Mouse (Mus musculus) spleen, postnatal 14 days (tissue): ENCODE measurements around the gene Rhod.
A peak's percentile ranks its signal among the peaks of the same experiment; 100 is the strongest.
"Not testable (repeated sequence)": the region's sequence is repeated elsewhere in the genome, so short reads cannot be mapped to it uniquely, and the experiment has no call there.

Experiments
- DNase-seq, 2 experiments: peaks; one replicate each; pipeline ENCODE4 v3.0.0; 2021 to 2022; ENCODE audit warnings: low spot score in 2 of 2

Rhod gene

DNA sequence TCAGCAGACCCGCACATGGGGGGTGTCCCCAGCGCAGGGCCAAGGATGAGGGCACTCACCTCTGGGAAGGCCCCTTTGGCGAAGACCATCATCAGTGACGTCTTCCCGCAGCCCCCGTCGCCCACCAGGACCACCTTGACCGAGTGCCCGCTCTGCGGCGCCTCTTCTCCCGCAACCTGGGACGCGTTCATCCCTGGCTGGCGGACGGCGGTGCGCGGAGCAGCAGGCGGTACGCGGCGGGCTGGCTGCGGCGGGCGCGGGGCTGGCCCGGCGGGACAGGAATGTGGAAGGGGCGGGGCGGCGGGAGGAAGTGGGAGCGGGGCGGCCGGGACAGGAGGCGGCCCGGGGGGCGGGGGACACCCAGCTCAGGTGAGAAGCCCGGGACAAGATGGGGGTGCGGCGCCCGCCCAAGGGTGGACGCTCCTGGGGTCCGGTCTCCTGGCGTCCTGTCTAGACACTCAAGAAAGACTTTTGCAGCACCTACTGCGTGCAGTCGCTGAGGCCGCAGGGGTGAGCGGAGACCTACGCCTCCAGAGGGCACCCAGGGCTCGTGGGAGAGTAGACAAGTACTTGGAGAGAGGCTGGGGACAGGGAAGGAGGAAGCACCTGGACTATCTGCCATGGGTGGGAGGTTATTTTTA is at the start of gene Rhod:
Rhod (minus strand) TSS at position 272 of the 641 bp plus-strand sequence.
- no peak for DNase-seq

DNA sequence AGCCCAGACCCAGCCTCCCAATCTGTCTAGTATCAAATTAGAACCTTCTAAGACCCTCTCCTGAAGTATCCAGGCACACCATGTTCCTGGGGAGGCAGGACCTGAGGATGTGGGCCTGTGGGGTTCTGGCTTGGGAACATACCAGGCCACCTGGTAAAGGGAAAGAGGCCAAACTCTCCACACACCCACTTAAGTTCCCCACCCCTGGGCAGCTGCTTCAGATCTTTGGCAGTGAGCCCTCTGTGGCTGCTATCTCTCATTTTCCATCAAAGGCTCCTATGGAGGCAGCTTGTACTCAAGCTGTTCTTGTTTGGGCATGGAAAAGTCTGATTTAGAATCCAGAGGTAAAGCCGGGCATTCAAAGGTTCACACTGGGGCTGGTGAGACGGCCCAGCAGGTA is 48.6 kb upstream of the Rhod start:
- DNase-seq: no peak

DNA sequence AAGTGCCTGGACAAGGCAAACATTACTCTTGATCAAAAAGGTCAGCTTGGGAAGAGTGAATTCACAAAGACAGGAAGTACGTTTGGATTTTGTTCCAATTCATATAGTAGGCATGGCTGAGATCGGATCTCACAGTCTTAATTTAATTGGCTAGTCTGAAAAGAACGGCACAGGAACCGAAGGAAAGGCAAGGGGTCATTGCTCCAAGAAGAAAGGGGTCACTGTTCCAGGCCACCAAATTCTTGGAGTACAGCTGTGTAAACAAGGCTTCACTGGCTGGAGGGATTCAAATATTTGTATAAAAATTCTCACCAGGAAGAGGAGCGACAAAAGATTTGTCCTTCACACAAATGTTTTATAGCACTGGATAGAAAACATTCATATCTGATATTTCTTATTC is 45.8 kb upstream of the Rhod start:
- DNase-seq: no peak

DNA sequence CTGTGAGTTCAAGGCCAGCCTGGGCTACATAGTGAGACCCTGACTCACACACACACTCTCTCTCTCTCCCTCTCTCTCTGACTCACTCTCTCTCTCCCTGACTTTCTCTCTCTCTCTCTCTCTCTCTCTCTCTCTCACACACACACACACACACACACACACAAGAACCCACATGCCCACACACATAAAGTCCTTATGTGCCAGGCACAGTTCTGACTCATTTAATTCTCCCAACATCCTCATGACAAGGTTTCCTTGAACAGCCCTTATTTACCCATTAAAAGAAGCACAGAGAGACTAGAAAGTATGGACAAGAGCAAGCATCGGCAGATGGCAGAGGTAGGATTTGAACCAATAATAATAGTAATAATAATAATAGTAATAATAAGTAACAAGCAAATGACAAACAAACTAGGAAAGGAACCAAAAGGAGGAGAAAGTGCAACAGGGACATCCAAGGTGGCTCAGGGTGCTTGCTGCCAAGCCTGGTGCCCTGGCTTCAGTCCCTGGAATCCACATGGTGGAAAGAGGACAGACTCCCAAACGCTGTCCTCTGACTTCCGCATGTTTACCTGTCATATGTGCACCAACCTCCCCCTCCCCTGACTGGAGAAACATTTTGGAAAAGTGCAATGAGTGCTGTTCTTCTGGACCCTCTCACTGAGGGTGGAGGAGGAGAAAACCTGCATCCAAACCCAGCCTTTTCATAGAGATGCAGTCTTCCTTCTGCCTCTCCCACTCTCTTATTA is 43.1 kb upstream of the Rhod start:
- no peak for DNase-seq

DNA sequence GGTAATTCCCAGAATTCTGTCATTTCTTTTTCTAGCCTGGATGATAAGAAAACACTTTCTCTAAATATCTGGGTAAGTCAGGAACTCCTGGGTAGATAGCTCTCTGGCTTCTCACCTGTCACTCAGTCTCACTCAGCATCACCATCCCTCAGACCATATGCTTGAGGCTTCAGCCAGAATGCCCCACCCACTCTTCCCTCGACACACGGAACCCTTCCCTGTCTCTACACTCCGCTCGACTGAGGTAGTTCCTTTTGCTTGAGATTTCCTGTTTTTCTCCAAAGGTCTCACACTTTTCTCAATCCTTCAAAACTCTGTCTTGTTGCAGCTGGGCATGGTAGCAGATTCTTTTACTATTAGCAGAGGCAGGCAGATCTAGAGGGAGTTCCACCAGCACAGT is 42.1 kb upstream of the Rhod start:
- no peak for DNase-seq

DNA sequence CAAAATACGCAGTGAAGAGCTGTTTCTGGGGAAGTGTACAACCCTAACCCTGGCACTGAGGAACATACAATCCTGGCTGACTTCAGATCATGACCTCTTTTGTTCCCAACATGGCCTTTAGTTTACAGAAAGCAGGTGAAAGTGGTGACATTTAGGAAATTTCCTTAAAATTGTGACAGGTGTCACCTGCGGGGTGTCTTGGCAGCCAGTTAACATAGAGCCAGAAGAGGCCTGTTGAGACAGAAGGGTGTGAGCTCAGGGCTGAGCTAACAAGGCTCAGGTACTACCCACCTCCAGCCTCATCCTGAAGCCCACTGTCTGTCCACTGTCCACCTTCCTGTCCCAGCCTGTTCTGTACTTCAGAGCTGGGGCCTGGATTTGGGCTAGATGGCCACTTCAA is 40.8 kb upstream of the Rhod start:
- DNase-seq: no peak

DNA sequence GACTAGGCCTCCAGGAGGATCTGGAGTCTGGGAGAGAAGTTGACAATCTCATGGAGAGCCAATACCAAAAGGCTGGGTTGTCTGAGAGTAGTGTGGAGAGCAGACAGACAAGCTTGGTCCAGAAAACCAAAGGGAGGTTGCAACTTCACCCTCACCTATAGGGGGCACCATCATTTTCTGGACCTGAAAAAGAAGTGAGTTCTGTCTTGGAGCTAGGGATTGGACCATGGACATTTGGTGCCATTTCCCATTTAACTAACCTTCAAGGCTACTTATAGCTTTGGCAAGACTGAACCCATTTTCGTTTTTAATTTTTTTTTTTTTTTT is 38.9 kb upstream of the Rhod start:
- DNase-seq: no peak

DNA sequence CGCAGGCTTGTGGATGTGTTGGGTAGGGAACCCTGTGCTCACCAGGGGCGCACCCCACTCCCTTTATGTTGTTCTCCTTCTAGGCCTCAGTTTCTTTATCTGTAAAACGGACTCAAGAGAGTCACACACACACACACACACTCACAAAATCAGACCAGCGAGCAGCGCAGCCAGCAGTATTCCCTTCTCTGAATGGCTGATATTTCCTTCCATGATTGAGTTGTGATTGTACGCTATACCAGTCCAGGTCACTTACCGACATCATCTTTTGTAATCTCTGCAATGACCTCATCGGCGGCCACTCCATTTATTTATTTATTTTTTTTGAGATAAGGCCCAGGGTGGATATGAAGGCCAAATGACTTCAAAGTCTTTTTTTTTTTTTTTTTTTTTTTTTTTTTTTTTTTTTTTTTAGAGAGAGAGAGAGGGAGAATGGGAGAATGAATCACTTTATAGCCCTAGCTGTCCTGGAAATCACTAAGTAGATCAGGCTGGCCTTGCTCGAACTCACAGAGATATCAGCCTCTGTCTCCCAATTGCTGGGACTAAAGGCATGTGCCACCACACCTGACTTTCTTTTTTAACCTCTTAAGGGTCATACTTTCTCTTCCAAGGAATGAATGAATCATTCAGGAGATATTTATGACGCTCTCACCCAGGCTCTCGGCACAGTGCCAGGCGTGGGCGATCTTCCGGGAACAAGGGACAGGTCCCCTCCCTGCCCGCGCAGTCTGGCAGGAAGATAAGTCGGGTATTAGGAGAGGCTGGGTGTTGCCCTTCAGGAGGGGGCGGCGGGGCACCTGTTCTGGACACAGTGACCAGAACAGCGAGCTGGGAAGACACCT is 38.3 kb upstream of the Rhod start, which contains the start of gene Syt12:
Syt12 (minus strand) TSS at position 103 of the 845 bp plus-strand sequence.
- no peak for DNase-seq

DNA sequence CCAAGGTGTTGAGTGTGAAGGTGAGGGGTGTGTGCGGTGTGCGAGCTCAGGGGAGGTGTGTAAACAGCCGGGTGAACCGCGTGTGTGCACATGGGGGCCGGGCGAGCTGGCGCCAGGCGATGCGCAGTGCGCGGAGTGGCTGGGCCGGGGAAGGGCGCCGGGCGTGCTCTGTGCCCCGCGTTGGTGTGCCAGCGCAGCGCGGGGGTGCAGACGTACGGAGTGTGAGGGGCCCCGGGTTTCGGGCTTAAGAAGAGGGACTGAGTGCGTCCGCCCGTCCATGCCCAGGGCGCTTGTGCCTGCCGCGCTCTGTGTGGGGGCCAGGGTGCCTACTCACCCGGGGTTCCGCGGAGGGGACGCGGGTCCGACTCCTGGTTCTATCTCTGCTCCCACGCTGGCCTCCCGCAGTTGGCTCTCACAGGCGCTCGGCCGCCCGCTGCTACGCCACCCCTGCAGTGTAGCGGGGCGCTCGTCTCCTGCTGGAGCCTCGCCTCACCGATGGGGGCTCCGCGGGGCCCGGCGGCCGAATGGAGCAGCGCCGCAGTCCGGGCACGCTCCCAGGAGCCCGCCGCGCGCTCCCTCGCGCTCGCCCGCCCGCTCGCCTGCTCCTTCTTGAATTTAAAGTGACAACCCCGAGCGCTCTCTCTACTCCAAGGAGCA is 37.5 kb upstream of the Rhod start:
- no peak for DNase-seq

DNA sequence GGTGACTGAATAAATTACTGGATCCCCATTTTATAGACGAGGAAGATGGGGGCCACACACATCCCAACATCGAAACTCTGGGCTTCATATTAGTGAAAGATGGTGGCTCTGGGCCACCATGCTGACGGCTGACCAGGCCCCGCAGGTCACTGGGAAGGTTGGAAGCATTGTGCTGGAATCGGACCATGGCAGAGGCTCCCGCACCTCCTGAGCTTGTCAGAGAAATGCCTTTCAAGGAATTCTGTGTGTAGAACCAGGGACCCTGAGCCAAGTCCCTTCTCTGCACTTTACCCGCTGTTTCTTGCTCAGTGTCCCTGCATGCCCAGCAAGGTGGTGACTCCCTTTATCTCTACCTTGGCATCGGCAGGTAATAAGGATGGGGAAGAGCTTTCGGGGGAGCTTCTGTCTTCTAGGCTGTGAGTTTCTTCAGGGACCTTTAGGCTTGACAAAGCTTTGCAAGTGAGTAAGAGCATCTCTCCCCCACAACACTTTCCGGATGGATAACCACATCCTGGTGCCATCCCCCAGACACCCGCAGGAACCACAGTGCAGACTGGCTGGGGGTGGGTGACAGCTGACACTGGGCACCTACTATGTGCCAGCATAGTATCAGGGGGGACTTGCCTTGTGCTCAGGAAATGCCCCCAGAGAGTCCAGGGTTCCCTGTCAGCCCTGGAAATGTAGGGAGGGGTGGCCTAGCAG is 36.1 kb upstream of the Rhod start:
- DNase-seq: no peak

DNA sequence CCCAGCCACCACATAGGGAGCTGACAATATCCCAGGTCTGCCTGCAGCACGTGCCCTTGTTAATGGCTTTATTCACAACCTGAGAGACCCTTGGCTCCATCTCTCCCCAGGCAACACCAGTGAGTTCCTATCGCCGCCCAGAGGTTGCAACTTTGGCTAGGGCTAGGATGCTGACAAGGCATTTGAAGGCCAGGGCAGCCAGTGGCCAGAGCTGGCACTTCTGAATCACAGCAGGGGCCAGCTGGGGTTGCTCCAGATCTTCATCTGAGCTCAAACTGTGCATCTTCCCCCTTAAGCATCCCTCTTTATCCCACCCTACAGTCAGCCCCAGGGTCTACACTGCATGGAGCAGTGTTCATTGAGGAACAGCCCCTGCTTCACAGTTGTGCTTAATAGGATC is 35.5 kb upstream of the Rhod start:
- no peak for DNase-seq

DNA sequence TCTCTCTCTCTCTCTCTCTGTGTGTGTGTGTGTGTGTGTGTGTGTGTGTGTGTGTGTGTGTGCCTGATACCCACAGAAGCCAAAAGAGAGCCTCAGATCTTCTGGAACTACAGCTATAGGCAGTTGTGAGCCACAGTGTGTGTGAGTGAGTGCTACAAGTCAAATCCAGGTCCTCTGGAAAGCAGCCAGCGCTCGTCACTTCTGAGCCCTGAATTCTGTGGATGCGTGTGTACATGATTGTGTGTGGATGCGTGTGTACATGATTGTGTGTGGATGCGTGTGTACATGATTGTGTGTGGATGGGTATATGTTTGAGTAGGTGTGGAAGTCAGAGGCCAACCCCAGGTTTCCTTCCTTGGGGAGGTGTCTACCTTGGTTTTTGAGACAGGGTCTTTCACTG is 34.3 kb upstream of the Rhod start:
- no peak for DNase-seq

DNA sequence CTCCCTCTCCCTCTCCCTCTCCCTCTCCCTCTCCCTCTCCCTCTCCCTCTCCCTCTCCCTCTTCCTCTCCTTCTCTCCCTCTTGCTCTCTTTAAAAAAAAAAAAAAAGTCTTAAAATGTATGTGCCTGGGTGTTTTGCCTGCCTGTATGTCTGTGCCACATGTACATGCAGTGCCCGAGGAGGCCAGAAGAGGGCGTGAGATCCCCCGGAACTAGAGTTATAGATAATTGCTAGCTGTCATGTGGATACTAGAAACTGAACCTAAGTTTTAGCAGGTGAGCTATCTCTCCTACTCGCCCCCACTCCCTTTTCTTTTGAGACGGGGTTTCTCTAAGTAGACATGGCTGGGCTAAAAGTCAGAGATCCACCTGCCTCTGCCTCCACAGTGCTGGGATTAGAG is 29.1 kb upstream of the Rhod start:
- peak in 1 of 2 experiments; percentile 28 for DNase-seq

DNA sequence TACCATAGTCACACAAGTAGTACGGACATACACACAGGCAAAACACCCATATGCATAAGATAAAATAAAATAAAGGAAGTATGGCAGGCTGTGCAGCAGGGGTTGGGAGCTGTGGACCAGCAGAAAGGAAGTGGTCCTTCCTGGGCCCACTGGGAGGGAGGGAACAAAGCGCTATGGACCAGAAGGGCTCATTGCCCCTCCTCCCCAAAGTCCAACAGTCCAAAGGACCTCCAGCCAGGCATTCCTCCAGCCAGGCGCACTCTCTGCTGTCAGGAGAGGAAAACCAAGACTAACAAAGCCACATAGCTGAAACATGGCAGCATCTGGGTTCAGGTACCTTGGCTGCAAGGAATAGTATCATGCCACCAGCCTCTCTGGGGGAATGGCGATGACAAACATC is 25.4 kb upstream of the Rhod start:
- no peak for DNase-seq

DNA sequence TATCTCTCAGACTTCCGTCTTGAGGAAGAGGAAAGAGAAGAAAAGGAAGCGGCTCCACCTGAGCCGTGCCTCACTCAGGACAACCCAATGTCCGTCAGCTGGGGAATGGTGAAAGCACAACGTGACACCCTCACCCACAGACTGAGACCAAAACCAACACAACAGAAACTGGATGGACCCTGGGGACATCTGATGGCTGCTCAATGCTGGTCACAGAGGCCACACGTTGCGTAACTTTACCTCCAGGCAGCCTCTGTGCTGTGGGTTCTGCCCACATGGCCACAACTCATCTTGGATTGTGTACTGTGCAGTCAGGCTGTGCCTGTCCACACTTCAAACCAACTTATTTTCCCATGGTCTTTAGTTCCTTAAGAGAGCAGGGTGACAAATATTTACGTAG is 22.7 kb upstream of the Rhod start:
- DNase-seq: no peak

DNA sequence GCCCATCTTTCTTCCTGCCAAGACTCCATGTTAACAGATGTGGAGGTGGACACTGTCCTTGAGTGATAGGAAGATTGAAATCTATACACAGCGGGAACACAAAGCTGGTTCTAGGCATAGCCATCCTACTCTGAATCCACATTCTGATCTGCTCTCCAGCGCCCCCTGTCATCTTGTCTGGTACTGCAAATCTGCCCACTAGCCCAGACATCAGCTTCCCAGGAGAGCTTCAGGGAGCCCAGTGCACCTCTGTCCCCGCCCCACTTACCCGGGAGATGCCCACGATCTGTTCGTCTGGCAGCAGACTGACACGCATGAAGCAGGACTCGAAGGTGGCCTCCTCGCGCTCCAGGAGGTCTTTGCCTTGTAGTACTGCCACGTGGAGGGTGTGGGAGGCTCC is 17.0 kb upstream of the Rhod start:
- peak; percentile 25 to 56 for DNase-seq

DNA sequence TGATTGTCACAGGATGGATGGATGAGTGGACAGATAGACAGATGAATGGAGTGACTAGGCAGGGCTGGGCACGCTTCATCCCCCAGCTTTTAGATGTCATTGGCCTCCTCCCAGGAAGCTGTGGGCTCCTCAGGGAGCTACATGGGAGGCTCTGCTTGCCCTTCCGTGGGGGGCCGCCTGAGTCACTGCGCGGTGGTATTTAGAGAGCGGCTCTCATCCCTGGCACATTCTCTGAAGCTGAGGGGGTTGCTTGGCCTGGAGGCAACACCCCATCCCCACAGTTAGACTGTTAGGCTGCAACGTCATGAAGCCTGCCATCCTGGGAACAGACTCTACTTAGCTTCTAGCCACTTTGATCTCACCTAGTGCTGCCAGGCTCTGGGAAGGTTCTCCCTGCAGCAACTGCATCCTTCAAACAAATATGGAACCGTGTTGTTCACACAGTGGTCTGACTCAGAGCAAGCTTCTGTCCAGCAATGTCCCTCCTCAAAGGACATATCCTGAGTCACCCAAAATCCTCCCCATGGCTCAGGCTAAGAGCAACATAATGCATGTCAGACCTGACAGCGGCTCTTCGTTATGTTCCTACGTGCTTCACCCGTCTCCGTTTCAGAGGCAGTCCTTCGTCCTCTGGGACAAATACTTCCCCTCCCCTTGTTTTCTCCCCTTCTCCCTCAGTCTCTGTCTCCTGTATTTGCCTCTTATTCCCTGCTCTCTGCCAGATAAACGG is 16.0 kb upstream of the Rhod start:
- no peak for DNase-seq

DNA sequence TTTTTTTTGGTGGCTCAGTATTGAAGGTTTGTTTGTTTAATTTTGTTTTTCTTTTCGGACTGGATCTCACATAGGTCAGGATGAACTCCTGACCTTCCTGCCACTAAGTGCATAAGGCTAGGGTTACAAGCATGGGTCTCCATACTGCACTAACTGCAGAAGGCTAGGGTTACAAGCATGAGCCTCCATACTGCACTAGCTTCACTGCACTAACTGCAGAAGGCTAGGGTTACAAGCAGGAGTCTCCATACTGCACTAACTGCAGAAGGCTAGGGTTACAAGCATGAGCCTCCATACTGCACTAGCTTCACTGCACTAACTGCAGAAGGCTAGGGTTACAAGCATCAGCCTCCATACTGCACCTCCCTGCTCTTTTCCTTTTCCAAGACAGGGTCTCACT is 14.8 kb upstream of the Rhod start:
- not testable (repeated sequence) for DNase-seq

DNA sequence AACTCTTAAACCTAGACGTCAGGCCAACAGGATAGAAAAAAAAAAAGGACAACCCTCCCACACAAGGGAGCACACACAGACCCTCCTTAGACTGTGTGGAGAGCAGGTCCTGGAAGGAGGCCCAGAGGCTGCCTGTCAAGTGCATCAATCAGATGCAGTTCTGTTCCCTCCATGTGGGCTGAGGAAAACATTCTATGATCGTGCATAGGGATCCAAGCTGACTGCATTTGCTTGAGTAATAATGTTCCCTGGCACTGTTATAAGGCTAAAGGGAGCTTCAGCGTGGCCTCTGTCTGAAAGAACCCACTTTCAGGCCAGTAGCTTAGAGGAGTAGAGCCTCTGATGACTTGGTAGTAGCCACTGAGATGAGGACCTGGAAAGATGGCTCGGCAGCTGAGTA is 13.3 kb upstream of the Rhod start:
- DNase-seq: no peak

DNA sequence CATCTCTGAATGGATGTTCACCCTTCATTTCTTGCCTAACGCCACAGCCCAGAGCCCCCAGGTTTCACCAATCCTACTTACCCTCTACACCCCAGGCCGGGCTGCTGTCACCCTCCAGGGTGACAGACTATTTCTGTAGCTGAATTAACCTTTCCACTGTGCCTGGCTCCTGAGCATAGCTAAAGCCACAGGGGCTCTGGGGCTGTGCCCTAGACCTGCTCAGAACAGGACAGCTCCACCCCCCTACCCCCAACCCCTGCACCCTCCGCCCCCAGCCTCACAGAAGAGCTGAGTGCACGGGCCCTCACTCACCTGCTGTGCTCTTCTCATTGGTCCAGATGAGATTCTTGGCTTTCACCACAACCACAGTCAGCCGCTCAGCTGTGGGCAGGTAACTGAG is 12.7 kb upstream of the Rhod start:
- DNase-seq: no peak

DNA sequence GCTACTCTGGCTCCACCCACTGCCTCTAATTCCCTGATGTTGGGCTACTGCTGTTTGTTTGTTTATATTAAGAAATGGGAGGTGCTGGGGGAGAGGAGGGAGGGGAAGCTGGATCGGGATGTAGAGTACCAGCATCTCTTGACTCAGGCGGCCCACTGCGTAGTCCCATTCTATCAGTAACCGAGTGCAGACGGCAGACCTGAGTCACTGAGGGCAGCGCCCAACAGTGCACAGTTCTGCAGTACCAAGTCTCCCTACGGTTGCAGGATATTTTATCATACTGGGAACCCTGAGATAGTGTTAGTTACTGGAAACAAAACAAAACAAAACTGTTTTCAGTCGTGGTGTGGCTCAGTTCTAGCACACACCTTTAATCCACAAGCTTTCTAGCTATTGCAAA is 11.9 kb upstream of the Rhod start:
- DNase-seq: no peak
